Mouse (Mus musculus) adrenal gland, postnatal 25 days (tissue): ENCODE results near the gene Fam83c. TPM values are rescaled to one million over a fixed set of nuclear protein-coding genes. Genes with fewer than 3 reads are reported as not detected.
A peak's percentile ranks its signal among the peaks of the same experiment; 100 is the strongest.

ENCODE experiments used
- DNase-seq: peaks from one replicate; pipeline ENCODE4 v3.0.0; 2021; ENCODE audit warnings: mixed read lengths
- total RNA-seq: library from RNA; stranded (reverse); gene quantifications from 2 replicates; pipeline ENCODE4 v1.2.3, GENCODE M21; 2021

Fam83c gene
- total RNA-seq, 1 experiment from 2014 or later, result 0.06 TPM

DNA sequence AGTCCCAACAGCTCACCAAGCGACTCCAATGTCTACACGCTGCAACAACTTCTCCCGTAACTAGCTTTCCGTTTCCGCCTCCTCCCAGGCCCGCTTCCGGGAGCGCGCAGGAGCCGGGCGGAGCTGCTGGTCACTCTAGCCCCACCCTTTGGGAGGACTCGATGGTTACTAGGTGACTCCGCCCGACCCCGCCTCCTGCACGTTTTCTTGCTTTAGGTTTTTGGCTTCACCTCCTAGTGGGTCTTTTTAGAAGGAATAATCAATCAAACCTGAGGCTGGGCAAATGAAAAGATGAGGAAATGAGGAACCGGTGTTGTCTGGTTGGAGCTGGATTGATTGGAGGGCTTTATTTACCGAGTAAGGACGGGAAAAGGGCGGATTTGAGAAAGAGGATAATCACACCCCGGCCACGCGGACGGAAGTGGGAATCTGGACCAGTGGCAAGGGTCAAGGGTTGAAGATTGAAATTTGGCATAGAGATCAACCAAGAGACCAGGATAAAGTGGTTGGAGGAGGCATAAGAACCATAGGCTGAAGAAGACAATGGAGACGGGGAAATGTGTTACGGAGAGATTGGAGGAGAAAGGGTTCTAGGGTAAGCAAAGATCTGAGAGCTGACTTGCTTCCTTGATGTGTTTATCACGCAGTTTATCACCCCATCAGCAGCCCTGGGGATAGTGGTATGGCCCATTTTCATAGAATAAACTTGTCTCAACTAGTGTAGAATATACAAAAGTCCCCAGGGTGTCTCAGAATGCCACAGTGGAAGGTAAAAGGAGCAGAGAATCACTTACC, 7.8 kb downstream of the Fam83c start, which contains the start of gene Eif6:
Gene Eif6 (minus strand): TSS at position 296 of the 795 bp plus-strand sequence.
- DNase-seq, result peak; percentile 85

DNA sequence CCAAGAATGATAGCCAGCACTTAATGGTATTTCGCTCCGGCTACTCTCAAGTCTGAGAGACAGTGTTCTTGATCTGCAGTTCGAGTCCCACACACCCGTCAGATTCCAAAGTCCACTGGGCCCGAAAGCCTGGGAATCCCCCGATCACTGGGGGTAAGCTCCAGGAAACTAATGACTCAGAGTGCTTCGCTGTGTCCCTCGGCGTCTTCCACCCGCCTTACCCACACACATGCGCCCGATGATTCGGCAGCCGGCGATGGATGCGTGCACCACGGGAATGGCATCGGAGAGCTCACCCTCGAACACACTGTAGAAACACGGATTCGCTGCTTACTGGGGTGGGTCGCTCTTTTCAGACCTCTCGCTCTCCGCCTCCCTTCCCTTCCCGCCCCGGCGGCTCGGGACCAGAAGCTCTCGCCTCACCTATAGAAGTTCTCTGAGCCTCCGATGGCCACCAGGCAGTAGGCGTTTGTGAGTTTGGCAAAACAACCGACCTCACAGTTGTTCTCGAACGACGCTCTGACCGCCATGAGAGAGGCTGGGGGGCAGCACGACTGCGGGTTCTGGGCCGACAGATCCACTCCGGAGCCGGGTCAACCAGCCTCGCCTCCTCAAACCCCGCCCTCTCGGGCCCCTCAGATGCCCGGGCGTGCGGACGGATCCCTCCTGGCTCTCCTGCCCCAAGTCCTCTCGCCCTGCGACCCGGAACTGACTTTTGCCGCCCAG, 8.6 kb downstream of the Fam83c start:
- DNase-seq, result peak; percentile 39

DNA sequence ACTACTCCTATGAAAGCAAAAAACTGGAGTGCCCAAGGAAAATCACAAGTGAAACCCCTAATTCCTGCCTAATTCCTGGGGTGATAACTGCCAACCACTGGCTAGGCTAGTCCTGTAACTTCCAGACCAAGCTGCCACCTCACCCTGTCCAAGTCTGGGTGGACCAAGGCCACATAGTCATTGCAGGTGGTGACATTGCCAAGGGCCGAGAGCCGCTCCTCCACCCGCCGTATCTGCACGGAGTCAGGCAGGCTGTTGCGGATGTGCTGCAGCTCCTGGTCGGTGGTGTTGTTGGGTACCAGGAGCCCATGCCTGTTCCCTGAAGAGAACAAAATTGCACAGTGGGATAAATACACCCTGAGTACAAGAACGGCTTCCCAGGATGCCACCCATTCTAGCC, 10.9 kb downstream of the Fam83c start:
- no peak for DNase-seq

- no peak for DNase-seq
Measured at GRCm38 (mm10) chr2:155820779-155821178, 13.9 kb downstream of the Fam83c start.

DNA sequence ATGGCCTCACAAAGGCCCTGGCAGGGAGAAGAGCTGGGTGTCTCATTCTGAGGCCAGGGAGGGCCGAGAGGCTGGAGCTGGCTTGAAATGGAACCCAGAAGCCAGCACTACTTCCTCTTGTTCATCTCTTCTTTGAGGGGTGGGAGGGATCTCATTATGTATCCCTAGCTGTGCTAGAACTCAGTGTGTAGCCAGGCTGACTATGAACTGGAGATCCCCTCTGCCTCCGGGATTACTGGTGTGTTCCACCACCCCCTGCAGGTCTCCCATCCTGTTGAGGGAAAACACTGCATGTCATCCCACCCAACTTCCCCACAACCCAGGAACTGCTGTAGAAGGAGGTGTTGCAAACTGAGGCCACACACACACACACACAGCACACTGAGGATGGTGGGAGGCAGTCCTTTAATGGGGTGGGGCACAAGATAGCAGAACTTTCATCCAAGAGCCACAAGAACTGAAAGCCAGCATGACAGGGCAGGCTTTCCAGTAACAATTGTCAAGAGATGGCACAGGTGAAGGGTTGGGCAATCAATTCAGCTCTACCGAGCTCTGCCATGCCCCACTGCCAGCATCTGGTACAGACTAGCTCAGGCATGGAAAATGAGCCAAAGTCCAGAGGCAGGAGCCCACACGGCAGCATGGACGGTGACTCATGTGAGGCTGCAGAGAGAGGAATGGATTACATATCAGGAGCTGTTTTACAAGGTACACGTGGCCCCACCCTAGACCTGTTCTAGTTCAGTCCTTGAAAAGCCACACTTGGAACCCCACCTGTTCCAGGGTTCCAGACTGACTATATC, 15.0 kb downstream of the Fam83c start:
- no peak for DNase-seq

DNA sequence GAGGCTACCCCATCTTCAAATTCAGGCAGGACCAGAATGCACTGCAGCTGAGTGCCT, 15.4 kb downstream of the Fam83c start, which contains the start of gene BC029722:
Gene BC029722 (minus strand): TSS at position 35 of the 57 bp plus-strand sequence.
- no peak for DNase-seq

- peak; percentile 96 for DNase-seq
Measured at GRCm38 (mm10) chr2:155818596-155819391, 15.9 kb downstream of the Fam83c start.

GRCm38 (mm10) chr2:155817301-155818245, 17.1 kb downstream of the Fam83c start:
- DNase-seq, result peak; percentile 71

GRCm38 (mm10) chr2:155816179-155816578, 18.5 kb downstream of the Fam83c start:
- DNase-seq, result no peak

GRCm38 (mm10) chr2:155814829-155815228, 19.8 kb downstream of the Fam83c start:
- no peak for DNase-seq

DNA sequence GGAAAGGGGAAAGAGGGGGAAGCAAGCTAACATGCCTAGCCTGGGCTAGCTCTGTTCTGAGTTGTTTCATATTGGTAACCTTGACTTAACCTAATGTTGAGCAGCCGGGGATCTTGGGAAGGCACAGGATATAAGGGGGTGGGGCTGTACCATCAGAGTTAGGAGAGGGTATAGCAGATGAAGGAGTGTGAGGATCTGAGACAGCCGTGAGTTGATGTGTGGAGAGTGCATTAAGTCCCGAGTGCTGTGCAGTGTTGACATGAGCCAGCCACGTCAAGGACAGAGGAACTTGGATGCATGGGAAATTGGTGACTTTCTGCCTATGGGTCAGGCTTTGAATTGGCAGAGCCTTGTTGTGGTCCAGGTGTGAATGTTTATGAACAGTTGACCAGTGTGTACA, 22.0 kb downstream of the Fam83c start:
- no peak for DNase-seq

DNA sequence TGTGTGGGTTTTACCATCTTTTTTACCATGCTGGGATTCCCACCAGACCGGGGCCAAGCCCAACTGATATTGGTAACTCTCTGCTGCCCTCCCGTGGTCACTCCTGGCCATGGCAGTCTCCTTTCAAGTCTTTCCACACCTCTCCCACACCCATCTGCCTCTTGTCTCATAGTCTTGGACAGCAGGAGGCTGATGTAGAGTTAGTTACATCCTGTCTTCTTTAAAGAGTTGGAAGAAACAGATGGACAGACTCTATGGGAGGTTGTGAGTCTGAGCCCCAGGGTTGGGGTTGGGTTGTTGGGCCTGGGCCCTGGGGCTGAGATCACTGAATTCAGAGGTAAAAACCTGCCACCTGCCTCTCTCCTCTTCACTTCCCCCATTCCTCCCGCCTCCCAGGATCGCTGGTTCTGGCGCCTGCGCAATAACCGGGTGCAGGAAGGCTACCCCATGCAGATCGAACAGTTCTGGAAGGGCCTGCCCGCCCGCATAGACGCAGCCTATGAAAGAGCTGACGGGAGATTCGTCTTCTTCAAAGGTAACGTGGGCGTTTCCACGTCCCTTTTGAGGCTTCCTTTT, 22.7 kb downstream of the Fam83c start:
- DNase-seq, result peak; percentile 87

- peak; percentile 62 for DNase-seq
Measured at GRCm38 (mm10) chr2:155809620-155810019, 25.0 kb downstream of the Fam83c start.

DNA sequence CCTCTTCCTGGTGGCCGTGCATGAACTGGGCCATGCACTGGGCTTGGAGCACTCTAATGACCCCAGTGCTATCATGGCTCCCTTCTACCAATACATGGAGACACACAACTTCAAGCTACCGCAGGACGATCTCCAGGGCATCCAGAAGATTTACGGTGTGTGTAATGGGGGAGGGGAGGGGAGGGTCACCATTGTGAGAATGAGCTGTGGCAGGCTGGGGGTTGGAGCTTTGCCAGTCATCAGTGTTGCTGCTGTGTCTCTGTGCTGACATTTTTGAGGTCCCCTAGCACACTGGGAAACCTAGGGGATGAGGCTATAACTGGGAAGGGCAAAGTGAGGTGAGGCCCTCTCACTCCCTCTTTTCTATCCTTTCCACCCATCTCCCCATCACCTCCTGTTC, 27.2 kb downstream of the Fam83c start:
- DNase-seq, result no peak

- peak; percentile 70 for DNase-seq
Measured at GRCm38 (mm10) chr2:155806548-155806947, 28.1 kb downstream of the Fam83c start.

DNA sequence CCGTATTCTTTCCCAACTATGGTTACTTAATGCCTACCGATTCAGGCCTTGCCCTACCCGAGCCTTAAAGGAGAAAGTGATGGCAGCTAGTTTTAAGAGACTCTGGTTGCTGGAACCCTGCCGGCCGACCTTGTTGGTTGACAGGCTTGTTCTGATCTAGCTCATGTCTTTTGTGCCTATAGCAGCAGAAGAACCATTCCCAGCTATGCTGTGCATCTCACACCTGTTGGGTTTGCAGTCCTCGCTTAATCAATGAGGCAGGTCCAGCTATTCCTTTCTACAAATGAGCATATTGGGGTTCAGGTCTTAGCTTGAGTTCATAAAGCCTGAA, 28.8 kb downstream of the Fam83c start:
- no peak for DNase-seq

- peak; percentile 89 for DNase-seq
Measured at GRCm38 (mm10) chr2:155805231-155805924, 29.3 kb downstream of the Fam83c start.

GRCm38 (mm10) chr2:155804053-155804452, 30.6 kb downstream of the Fam83c start:
- no peak for DNase-seq

DNA sequence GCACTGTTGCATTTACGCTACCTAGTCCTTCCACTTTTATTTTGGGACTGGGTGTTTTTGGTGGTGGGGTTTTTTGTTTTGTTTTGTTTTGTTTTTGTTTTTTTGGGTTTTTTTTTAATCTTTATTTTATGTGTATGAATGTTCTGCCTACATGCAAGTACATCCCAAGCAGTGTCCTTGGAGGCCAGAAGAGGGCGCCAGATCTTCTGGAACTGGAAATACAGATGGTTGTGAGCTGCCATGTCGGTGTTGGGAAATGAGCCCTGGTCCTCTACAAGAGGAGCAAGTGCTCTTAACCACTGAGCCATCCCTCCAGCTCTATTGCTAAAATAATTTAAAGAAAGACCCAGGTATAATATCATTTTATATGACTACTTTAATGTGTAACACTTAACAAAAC, 31.9 kb downstream of the Fam83c start:
- no peak for DNase-seq

- DNase-seq, result no peak
Measured at GRCm38 (mm10) chr2:155798613-155799012, 36.0 kb downstream of the Fam83c start.
